Mouse (Mus musculus) embryonic facial prominence, embryonic 10.5 days (tissue): Measurements from ENCODE around the gene Lrrc7. TPM values are rescaled to one million over a fixed set of nuclear protein-coding genes. Genes with fewer than 3 reads are reported as not detected.
"Not testable (repeated sequence)": the region's sequence is repeated elsewhere in the genome, so short reads cannot be mapped to it uniquely, and the experiment has no call there.

Experiments
- DNase-seq: peaks from one replicate; pipeline ENCODE4 v3.0.0-alpha.2; 2017; ENCODE audit warnings: low spot score
- H3K27ac ChIP-seq: fragments of 300-500 bp; sonication (generic); replicated peaks from 2 replicates; pipeline ENCODE4 v1.5.1; 2016; ENCODE audit warnings: mild to moderate bottlenecking
- H3K27me3 ChIP-seq: fragments of 300-500 bp; sonication (generic); replicated peaks from 2 replicates; pipeline ENCODE4 v1.6.1; 2016; ENCODE audit warnings: low read depth, mild to moderate bottlenecking; ENCODE audit not compliant: poor library complexity, severe bottlenecking
- H3K36me3 ChIP-seq: fragments of 300-500 bp; sonication (generic); replicated peaks from 2 replicates; pipeline ENCODE4 v1.6.1; 2016; ENCODE audit warnings: mild to moderate bottlenecking, moderate library complexity
- H3K4me1 ChIP-seq: fragments of 300-500 bp; sonication (generic); 2 replicates; pipeline ENCODE4 v1.6.1; 2016
- H3K4me3 ChIP-seq: fragments of 300-500 bp; sonication (generic); 2 replicates; pipeline ENCODE4 v1.5.1; 2016; ENCODE audit warnings: mild to moderate bottlenecking, moderate library complexity
- H3K9me3 ChIP-seq: fragments of 300-500 bp; sonication (generic); 2 replicates; pipeline ENCODE4 v1.6.1; 2016; ENCODE audit warnings: mild to moderate bottlenecking
- WGBS: fragments of 180-500 bp; shearing (Covaris S2); methylation state at CpG from one replicate; pipeline ENCODE4 v1.1.7; 2016; 5-methylcytosine and 5-hydroxymethylcytosine counted together
- polyA plus RNA-seq: library from polyadenylated mRNA; unstranded; fragments of >200 nt; fragmentation: Nextera tagmentation; extraction: Ambion mirVana; gene quantifications from 2 replicates; pipeline ENCODE4 v1.2.1, GENCODE M21; 2016

Lrrc7 gene
- polyA plus RNA-seq, 1 experiment from 2014 or later, result 0.37 TPM

DNA sequence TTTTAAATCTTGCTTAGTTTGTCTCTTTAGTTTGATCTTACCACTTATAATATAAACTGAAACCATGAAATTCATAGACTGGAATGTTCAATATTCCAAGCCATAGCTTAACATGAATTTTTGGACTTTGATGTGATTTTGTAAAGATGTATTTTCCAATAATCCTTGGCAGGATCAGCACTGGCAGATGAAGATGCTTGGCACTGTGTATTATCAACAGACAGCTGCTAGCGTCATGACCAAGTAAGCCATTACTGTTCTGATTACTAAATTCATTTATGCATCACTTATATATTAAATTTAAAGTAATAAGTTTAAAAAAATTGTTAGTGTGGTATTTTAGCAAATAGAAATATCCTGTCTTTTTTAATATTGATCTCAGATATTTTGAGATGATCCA lies 413.0 kb downstream of the Lrrc7 start:
- WGBS, result 85% methylated on average over 1 of the region's 1 CpGs
- Histone ChIP-seq H3K4me3 (no peak overlapping the region), H3K9me3 (no peaks in the 10 kb centered on the region), H3K27me3 (no peaks in the 10 kb centered on the region), H3K36me3 (no peaks in the 10 kb centered on the region), H3K4me1 (no peaks in the 10 kb centered on the region), H3K27ac (no peak overlapping the region)
- DNase-seq, result no peak

GRCm38 (mm10) chr3:158140629-158141028 lies 421.4 kb downstream of the Lrrc7 start:
- 77% methylated on average over 1 of the region's 1 CpGs for WGBS
- H3K9me3 ChIP-seq, result no peaks in the 10 kb centered on the region
- no peaks in the 10 kb centered on the region for H3K27me3 ChIP-seq
- no peak overlapping the region for H3K4me3 ChIP-seq
- no peak overlapping the region for H3K27ac ChIP-seq
- no peaks in the 10 kb centered on the region for H3K36me3 ChIP-seq
- no peaks in the 10 kb centered on the region for H3K4me1 ChIP-seq
- no peak for DNase-seq

GRCm38 (mm10) chr3:158137796-158138195 lies 424.2 kb downstream of the Lrrc7 start:
- H3K4me3 ChIP-seq, result no peak overlapping the region
- H3K9me3 ChIP-seq, result no peaks in the 10 kb centered on the region
- DNase-seq, result no peak
- H3K27ac ChIP-seq, result no peak overlapping the region
- WGBS, result 64% methylated on average over 6 of the region's 6 CpGs
- no peaks in the 10 kb centered on the region for H3K36me3 ChIP-seq
- no peaks in the 10 kb centered on the region for H3K27me3 ChIP-seq
- no peaks in the 10 kb centered on the region for H3K4me1 ChIP-seq

DNA sequence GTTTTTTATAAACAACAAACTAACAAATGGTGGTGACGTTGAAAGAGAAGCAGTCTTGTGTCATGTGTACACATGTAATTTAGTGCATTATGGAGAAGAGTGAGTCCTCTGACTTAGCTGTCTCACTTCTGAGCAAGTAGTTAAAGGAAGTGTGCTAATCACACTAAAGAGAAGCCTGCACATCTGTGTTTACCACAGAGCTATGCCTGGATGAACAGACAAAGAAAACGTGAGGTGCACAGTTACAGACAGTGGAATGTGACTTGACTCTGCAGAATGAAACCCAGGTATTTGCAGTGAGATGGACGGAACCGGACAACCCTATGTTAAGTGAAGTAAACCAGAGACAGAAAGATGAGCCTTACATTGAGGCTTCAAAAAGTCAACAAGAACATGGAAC lies 430.3 kb downstream of the Lrrc7 start:
- H3K27ac ChIP-seq, result no peak overlapping the region
- 73% methylated on average over 4 of the region's 4 CpGs for WGBS
- no peak for DNase-seq
- H3K4me3 ChIP-seq, result no peak overlapping the region
- no peaks in the 10 kb centered on the region for H3K27me3 ChIP-seq
- H3K36me3 ChIP-seq, result no peaks in the 10 kb centered on the region
- H3K9me3 ChIP-seq, result no peaks in the 10 kb centered on the region
- H3K4me1 ChIP-seq, result peaks cover 4% of the 10 kb centered on the region; the same call in 1 of the 2 replicates

GRCm38 (mm10) chr3:158131233-158131632 lies 430.8 kb downstream of the Lrrc7 start:
- Histone ChIP-seq H3K4me3 (no peak overlapping the region), H3K9me3 (no peaks in the 10 kb centered on the region), H3K4me1 (peaks cover 4% of the 10 kb centered on the region; the same call in 1 of the 2 replicates), H3K36me3 (no peaks in the 10 kb centered on the region), H3K27me3 (no peaks in the 10 kb centered on the region), H3K27ac (no peak overlapping the region)
- DNase-seq, result no peak

GRCm38 (mm10) chr3:158122899-158123298 lies 439.1 kb downstream of the Lrrc7 start:
- Histone ChIP-seq H3K4me1 (peaks cover 2% of the 10 kb centered on the region; the same call in 1 of the 2 replicates), H3K36me3 (no peaks in the 10 kb centered on the region), H3K27ac (no peak overlapping the region), H3K4me3 (no peak overlapping the region), H3K9me3 (no peaks in the 10 kb centered on the region), H3K27me3 (no peaks in the 10 kb centered on the region)
- DNase-seq, result no peak
- WGBS, result 69% methylated on average over 3 of the region's 3 CpGs

DNA sequence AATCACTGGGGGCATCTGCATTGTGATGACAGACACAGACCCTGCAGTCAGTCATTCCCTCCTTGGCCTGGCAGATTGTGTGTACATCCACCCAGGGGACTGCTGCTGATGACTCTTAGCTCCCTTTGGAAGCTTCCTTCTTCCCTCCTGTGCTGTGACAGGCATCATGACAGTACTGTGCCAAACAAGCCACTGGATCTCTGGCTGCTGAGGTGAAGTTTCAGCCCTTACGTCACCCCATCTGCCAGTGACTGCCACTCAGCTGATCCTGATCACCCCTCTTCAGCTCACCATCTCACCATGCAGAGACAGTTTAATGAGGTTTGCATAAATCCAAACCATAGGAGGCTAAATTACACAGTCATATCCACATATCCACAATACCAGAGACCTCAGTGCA lies 456.8 kb downstream of the Lrrc7 start:
- 83% methylated on average over 1 of the region's 1 CpGs for WGBS
- H3K36me3 ChIP-seq, result no peaks in the 10 kb centered on the region
- no peak for DNase-seq
- no peaks in the 10 kb centered on the region for H3K9me3 ChIP-seq
- H3K27ac ChIP-seq, result no peak overlapping the region
- H3K4me1 ChIP-seq, result 0 out of 2 replicates have a peak, but pooled peaks cover 6% of the 10 kb centered on the region
- no peaks in the 10 kb centered on the region for H3K27me3 ChIP-seq
- H3K4me3 ChIP-seq, result no peak overlapping the region

DNA sequence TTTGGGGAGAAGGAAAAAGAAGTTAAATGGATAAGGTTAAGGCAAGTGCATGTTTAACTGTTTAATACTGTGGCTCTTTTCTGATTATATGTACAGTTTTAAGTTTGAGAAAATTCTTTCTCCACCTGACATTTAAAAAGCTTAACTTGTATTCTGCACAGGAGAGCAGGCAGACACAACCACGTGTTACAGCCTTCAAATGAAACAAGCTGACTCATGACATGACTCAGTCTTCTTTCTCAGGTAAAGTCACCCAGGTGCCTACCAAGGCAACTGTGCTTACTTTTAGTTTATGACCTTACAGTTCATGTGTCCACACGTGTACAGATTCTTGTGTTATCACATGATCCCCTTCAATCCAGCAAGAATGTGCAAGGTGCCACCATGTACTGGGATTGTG lies 458.6 kb downstream of the Lrrc7 start:
- Histone ChIP-seq H3K36me3 (no peaks in the 10 kb centered on the region), H3K4me1 (0 out of 2 replicates have a peak, but pooled peaks cover 6% of the 10 kb centered on the region), H3K27ac (no peak overlapping the region), H3K9me3 (no peaks in the 10 kb centered on the region), H3K4me3 (no peak overlapping the region), H3K27me3 (no peaks in the 10 kb centered on the region)
- WGBS, result 74% methylated on average over 2 of the region's 2 CpGs
- no peak for DNase-seq

DNA sequence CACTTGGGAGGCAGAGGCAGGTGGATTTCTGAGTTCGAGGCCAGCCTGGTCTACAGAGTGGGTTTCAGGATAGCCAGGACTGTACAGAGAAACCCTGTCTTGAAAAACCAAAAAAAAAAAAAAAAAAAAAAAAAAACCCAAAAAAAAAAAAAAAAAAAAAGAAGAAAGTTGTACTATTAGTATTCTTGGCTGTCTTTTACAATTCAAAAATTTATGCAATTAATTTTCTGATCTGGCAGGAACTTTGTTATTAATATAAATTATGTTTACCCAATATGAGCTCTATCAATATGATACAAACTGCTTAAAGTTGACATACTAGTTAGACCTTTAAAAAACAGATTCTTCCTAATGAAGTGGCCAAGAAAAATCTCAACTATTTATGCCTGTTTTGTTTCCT lies 459.5 kb downstream of the Lrrc7 start:
- 66% methylated on average over 1 of the region's 1 CpGs for WGBS
- not testable (repeated sequence) for H3K27ac ChIP-seq

GRCm38 (mm10) chr3:158102043-158102442 lies 460.0 kb downstream of the Lrrc7 start:
- H3K9me3 ChIP-seq, H3K4me1 ChIP-seq, H3K36me3 ChIP-seq, H3K27me3 ChIP-seq, H3K4me3 ChIP-seq, DNase-seq, H3K27ac ChIP-seq: not testable (repeated sequence)
- 91% methylated on average over 10 of the region's 10 CpGs for WGBS

More for the DNA sequence above, 459.5 kb downstream of the Lrrc7 start:
- H3K27me3 ChIP-seq, H3K9me3 ChIP-seq, H3K36me3 ChIP-seq, DNase-seq, H3K4me1 ChIP-seq, H3K4me3 ChIP-seq: not testable (repeated sequence)

DNA sequence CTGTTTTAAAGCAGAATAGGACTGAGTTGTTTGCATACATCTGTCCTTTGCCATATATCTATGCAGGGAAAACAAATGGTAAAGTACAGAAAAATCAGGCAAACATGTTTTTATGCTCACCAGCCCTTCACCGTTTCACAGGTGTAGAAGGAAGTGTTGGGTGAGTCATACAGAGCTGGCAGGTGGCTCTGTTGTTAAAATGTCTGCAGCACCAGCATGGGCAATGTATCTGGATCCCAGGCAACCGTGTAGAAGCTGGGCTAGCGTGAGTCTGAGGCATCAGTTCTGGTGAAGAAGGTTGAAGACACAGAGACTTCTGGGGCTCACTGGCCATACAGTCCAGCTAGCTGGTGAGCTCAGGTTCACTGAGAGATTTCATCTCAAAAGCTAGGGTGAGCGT lies 468.1 kb downstream of the Lrrc7 start:
- Histone ChIP-seq H3K27ac (no peak overlapping the region), H3K4me3 (no peak overlapping the region), H3K4me1 (no peaks in the 10 kb centered on the region), H3K9me3 (no peaks in the 10 kb centered on the region), H3K27me3 (no peaks in the 10 kb centered on the region), H3K36me3 (no peaks in the 10 kb centered on the region)
- 85% methylated on average over 4 of the region's 4 CpGs for WGBS
- DNase-seq, result no peak

DNA sequence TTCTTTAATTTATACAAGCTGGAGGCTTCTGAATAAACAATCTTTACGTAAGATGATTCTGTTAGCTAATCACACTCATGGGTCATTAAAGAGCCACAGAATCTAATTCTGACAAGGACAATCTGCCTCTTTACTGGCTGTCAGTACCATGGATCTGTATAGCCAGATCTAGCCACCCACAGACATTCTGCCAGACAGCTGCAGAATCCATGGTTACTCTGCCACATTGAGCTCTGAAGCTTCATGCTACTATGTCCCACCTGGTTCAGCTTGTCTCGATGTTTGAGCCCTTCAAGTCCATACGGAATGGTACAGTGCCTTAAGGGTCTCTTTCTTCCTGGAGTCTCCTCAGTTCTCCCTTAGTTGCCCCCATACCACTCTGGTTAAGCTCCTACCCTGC lies 470.4 kb downstream of the Lrrc7 start:
- DNase-seq, result no peak
- Histone ChIP-seq H3K27me3 (no peaks in the 10 kb centered on the region), H3K4me3 (no peak overlapping the region), H3K36me3 (no peaks in the 10 kb centered on the region), H3K4me1 (no peaks in the 10 kb centered on the region), H3K27ac (no peak overlapping the region), H3K9me3 (no peaks in the 10 kb centered on the region)
- WGBS, result 84% methylated on average over 3 of the region's 3 CpGs

- no peaks in the 10 kb centered on the region for H3K27me3 ChIP-seq
- DNase-seq, result no peak
- no peaks in the 10 kb centered on the region for H3K4me1 ChIP-seq
- H3K9me3 ChIP-seq, result no peaks in the 10 kb centered on the region
- WGBS, result 75% methylated on average over 5 of the region's 5 CpGs
- H3K27ac ChIP-seq, result no peak overlapping the region
- no peaks in the 10 kb centered on the region for H3K36me3 ChIP-seq
- H3K4me3 ChIP-seq, result no peak overlapping the region
These were observed 484.2 kb downstream of the Lrrc7 start for GRCm38 (mm10) chr3:158077828-158078227.

DNA sequence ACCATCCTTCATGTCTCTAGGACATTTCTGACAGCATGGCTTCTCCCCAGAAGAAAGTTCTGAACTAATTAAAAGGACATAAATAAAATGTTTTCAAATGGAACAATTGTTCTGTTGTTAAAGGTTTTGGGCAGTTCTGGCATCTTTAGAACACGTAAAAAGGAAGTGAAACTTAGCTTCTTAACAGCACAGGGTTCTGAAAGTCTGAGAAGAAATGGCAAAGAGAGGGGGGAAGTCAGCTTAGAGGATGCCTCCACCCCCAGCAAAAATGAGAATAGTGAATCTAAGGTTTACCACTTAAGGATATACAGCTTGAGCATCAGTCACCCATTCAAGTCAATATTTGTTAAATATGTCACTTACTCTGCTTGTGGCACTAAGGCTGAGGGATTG lies 484.6 kb downstream of the Lrrc7 start:
- Histone ChIP-seq H3K27me3 (no peaks in the 10 kb centered on the region), H3K4me1 (no peaks in the 10 kb centered on the region), H3K4me3 (no peak overlapping the region), H3K27ac (no peak overlapping the region), H3K36me3 (no peaks in the 10 kb centered on the region), H3K9me3 (no peaks in the 10 kb centered on the region)
- DNase-seq, result no peak
- WGBS, result 47% methylated on average over 1 of the region's 1 CpGs
